Mouse (Mus musculus) forelimb bud, embryonic 11.5 days (tissue): ENCODE data around the gene Lce1l.
"Not testable (repeated sequence)": the region's sequence is repeated elsewhere in the genome, so short reads cannot be mapped to it uniquely, and the experiment has no call there.

Experiments used
- DNase-seq: peaks from one replicate; pipeline ENCODE4 v3.0.0-alpha.2; 2012; ENCODE audit warnings: low read depth, low spot score

Gene Lce1l

GRCm38 (mm10) chr3:92851186-92851585 is at the start of gene Lce1l:
TSS of gene Lce1l (minus strand) at chr3:92851286.
- DNase-seq, result no peak

- DNase-seq, result no peak
These were observed 43.4 kb upstream of the Lce1l start for GRCm38 (mm10) chr3:92894489-92894888.

- DNase-seq, result no peak
These were observed 43.0 kb upstream of the Lce1l start for GRCm38 (mm10) chr3:92894063-92894462.

GRCm38 (mm10) chr3:92874180-92874579 is 23.1 kb upstream of the Lce1l start:
- no peak for DNase-seq

- no peak for DNase-seq
These were observed 19.0 kb upstream of the Lce1l start, which contains the start of gene 2310050C09Rik for GRCm38 (mm10) chr3:92870116-92870515. TSS of gene 2310050C09Rik (minus strand) at chr3:92870216.

GRCm38 (mm10) chr3:92827108-92827507 is 24.0 kb downstream of the Lce1l start, which contains the start of gene Kprp:
TSS of gene Kprp (minus strand) at chr3:92827247.
- no peak for DNase-seq

- DNase-seq, result no peak
These were observed 25.3 kb downstream of the Lce1l start for GRCm38 (mm10) chr3:92825808-92826207.

GRCm38 (mm10) chr3:92816036-92816435 is 35.0 kb downstream of the Lce1l start:
- DNase-seq, result not testable (repeated sequence)

- no peak for DNase-seq
These were observed 35.5 kb downstream of the Lce1l start for GRCm38 (mm10) chr3:92815581-92815980.

- no peak for DNase-seq
These were observed 43.3 kb downstream of the Lce1l start, which contains the start of gene Lce1k for GRCm38 (mm10) chr3:92807791-92808190. TSS of gene Lce1k (minus strand) at chr3:92807891.
